Mouse (Mus musculus) hindbrain, postnatal 0 days (tissue): ENCODE data around the gene Dusp27. TPM values are rescaled to one million over a fixed set of nuclear protein-coding genes. Genes with fewer than 3 reads are reported as not detected.

Source experiments
- ATAC-seq: fragments of 200-750 bp; cut with Nextera tagmentation; 2 replicates; pipeline ENCODE4 v1.8.0; 2017; ENCODE audit warnings: mild to moderate bottlenecking, moderate TSS enrichment, moderate library complexity
- DNase-seq: peaks from one replicate; pipeline ENCODE4 v3.0.0-alpha.2; 2015; ENCODE audit warnings: low spot score
- H3K27ac ChIP-seq: fragments of 300-500 bp; sonication (generic); 2 replicates; pipeline ENCODE4 v1.5.1; 2014; ENCODE audit warnings: mild to moderate bottlenecking
- H3K27me3 ChIP-seq: fragments of 300-500 bp; sonication (generic); 2 replicates; pipeline ENCODE4 v1.6.1; 2014; ENCODE audit warnings: low read length, mixed read lengths; ENCODE audit not compliant: insufficient read depth
- H3K36me3 ChIP-seq: fragments of 300-500 bp; sonication (generic); 2 replicates; pipeline ENCODE4 v1.6.1; 2014; ENCODE audit warnings: low read length, mixed read lengths; ENCODE audit not compliant: insufficient read depth
- H3K4me1 ChIP-seq: fragments of 300-500 bp; sonication (generic); 2 replicates; pipeline ENCODE4 v1.6.1; 2014; ENCODE audit warnings: antibody characterized with exemption, low read length, mixed read lengths; ENCODE audit not compliant: insufficient read depth
- H3K4me2 ChIP-seq: fragments of 300-500 bp; sonication (generic); 2 replicates; pipeline ENCODE4 v1.6.1; 2014; ENCODE audit warnings: low read depth, mild to moderate bottlenecking, low read length, moderate library complexity, mixed read lengths
- H3K4me3 ChIP-seq: fragments of 300-500 bp; sonication (generic); 2 replicates; pipeline ENCODE4 v1.5.1; 2014; ENCODE audit warnings: low read length
- H3K9ac ChIP-seq: fragments of 300-500 bp; sonication (generic); replicated peaks from 2 replicates; pipeline ENCODE4 v1.6.1; 2014; ENCODE audit warnings: mild to moderate bottlenecking, low read length, moderate library complexity, mixed read lengths
- H3K9me3 ChIP-seq: fragments of 300-500 bp; sonication (generic); 2 replicates; pipeline ENCODE4 v1.6.1; 2016; ENCODE audit warnings: low read length, mixed read lengths
- CTCF ChIP-seq: IDR thresholded peaks from 2 replicates; pipeline ENCODE4 v1.5.1; 2016; ENCODE audit warnings: antibody characterized with exemption, control low read depth, low read depth
- WGBS: fragments of 180-500 bp; shearing (Covaris S2); extraction: QIAGEN DNeasy Blood & Tissue Kit; methylation state at CpG from one replicate; pipeline ENCODE4 v1.1.7; 2014; 5-methylcytosine and 5-hydroxymethylcytosine counted together
- polyA plus RNA-seq: library from polyadenylated mRNA; unstranded; fragments of >200 nt; fragmentation: Nextera tagmentation; extraction: Ambion mirVana; gene quantifications from 2 replicates; pipeline ENCODE4 v1.2.1, GENCODE M21; 2015
- total RNA-seq: library from RNA; depleted of rRNA; stranded (reverse); fragments of >200 nt; gene quantifications from 2 replicates; pipeline ENCODE4 v1.2.3, GENCODE M21; 2014; rRNA removed

The Dusp27 gene
- total and polyA plus RNA-seq, 2 experiments from 2014 or later, result 0.58 to 0.64 TPM

GRCm38 (mm10) chr1:166056098-166056756, 71.5 kb downstream of the Dusp27 start:
- Histone ChIP-seq H3K9ac (no peak overlapping the region; the same call in 1 of the 2 replicates), H3K27me3 (no peaks in the 10 kb centered on the region), H3K27ac (no peak overlapping the region), H3K9me3 (no peaks in the 10 kb centered on the region), H3K4me1 (peaks cover 9% of the 10 kb centered on the region), H3K4me3 (no peak overlapping the region), H3K4me2 (peak overlapping the region; percentile 27; the same call in 1 of the 2 replicates), H3K36me3 (no peaks in the 10 kb centered on the region)
- DNase-seq (peak; percentile 58), ATAC-seq (peak; percentile 48; the same call in 1 of the 2 replicates)
- TF ChIP-seq CTCF, result peak; percentile 53
- 12% methylated on average over 9 of the region's 9 CpGs for WGBS

GRCm38 (mm10) chr1:166053285-166053955, 74.3 kb downstream of the Dusp27 start:
- Histone ChIP-seq H3K9ac (no peak overlapping the region), H3K4me3 (no peak overlapping the region), H3K27me3 (no peaks in the 10 kb centered on the region), H3K4me2 (no peak overlapping the region), H3K27ac (no peak overlapping the region), H3K9me3 (no peaks in the 10 kb centered on the region), H3K36me3 (no peaks in the 10 kb centered on the region), H3K4me1 (peaks cover 16% of the 10 kb centered on the region)
- DNase-seq, result no peak
- TF ChIP-seq CTCF, result no peak
- 40% methylated on average over 10 of the region's 10 CpGs for WGBS
- no peak for ATAC-seq

GRCm38 (mm10) chr1:166049046-166049827, 78.5 kb downstream of the Dusp27 start:
- Histone ChIP-seq H3K4me3 (peak overlapping the region; percentile 42), H3K27ac (peak overlapping the region; percentile 48; the same call in 1 of the 2 replicates), H3K27me3 (no peaks in the 10 kb centered on the region), H3K4me2 (peak overlapping the region; percentile 92), H3K4me1 (peaks cover 12% of the 10 kb centered on the region; the same call in 1 of the 2 replicates), H3K9me3 (no peaks in the 10 kb centered on the region), H3K36me3 (no peaks in the 10 kb centered on the region), H3K9ac (peak overlapping the region; percentile 10; the same call in 1 of the 2 replicates)
- DNase-seq, result peak; percentile 56
- 12% methylated on average over 11 of the region's 11 CpGs for WGBS
- ATAC-seq, result peak; percentile 72
- TF ChIP-seq CTCF, result no peak

GRCm38 (mm10) chr1:166048230-166048911, 79.4 kb downstream of the Dusp27 start:
- no peak for TF ChIP-seq CTCF
- DNase-seq, result peak; percentile 29
- ATAC-seq, result 0 out of 2 replicates have a peak, but pooled peaks have one; percentile 27
- Histone ChIP-seq H3K9ac (peak overlapping the region; percentile 10), H3K4me2 (peak overlapping the region; percentile 92), H3K36me3 (no peaks in the 10 kb centered on the region), H3K27ac (peak overlapping the region; percentile 48), H3K9me3 (no peaks in the 10 kb centered on the region), H3K4me1 (peaks cover 16% of the 10 kb centered on the region; the same call in 1 of the 2 replicates), H3K4me3 (peak overlapping the region; percentile 42), H3K27me3 (no peaks in the 10 kb centered on the region)
- 1% methylated on average over 23 of the region's 23 CpGs for WGBS

Other genes starting within 250 kb of the Dusp27 start
- gene Pou2f1, start 125.2 kb downstream of the Dusp27 start, total RNA-seq, result 26.7 and 29.6 TPM in 2 replicates
- 12.5 and 13.9 TPM in 2 replicates for gene Pou2f1, start 125.2 kb downstream of the Dusp27 start, polyA plus RNA-seq
- not detected in 2 replicates for gene Gpa33, start 2.3 kb upstream of the Dusp27 start, total RNA-seq
- 0.06 and 0.09 TPM in 2 replicates for gene Gpa33, start 2.3 kb upstream of the Dusp27 start, polyA plus RNA-seq
- not detected in 2 replicates for gene Mael, start 110.8 kb upstream of the Dusp27 start, total RNA-seq
- 0.21 and 0.26 TPM in 2 replicates for gene Mael, start 110.8 kb upstream of the Dusp27 start, polyA plus RNA-seq
- gene Ildr2, start 126.2 kb upstream of the Dusp27 start, total RNA-seq, result 23.0 and 25.8 TPM in 2 replicates
- gene Ildr2, start 126.2 kb upstream of the Dusp27 start, polyA plus RNA-seq, result 5.3 and 5.9 TPM in 2 replicates